Mouse (Mus musculus): ENCODE measurements around the gene Kazald1.
"Not testable (repeated sequence)": the region's sequence is repeated elsewhere in the genome, so short reads cannot be mapped to it uniquely, and the experiment has no call there.

The Kazald1 gene

GRCm38 (mm10) chr19:45074580-45075322 is at the start of gene Kazald1:
Kazald1 (plus strand) TSS chr19:45075241.
- DNase-seq (ENCODE audit: low spot score), result peak; percentile 92

- DNase-seq (ENCODE audit: low spot score), result no peak
Measured at GRCm38 (mm10) chr19:45025937-45026568, 49.0 kb upstream of the Kazald1 start.

GRCm38 (mm10) chr19:45026958-45027670 is 47.9 kb upstream of the Kazald1 start:
- no peak for DNase-seq (ENCODE audit: low spot score)

GRCm38 (mm10) chr19:45027848-45028247 is 47.2 kb upstream of the Kazald1 start:
- peak; percentile 76 for DNase-seq (ENCODE audit: low spot score)

GRCm38 (mm10) chr19:45028746-45029145 is 46.3 kb upstream of the Kazald1 start:
- no peak for DNase-seq (ENCODE audit: low spot score)

- no peak for DNase-seq (ENCODE audit: low spot score)
Measured at GRCm38 (mm10) chr19:45029571-45029970, 45.5 kb upstream of the Kazald1 start.

- no peak for DNase-seq (ENCODE audit: low spot score)
Measured at GRCm38 (mm10) chr19:45030111-45030510, 44.9 kb upstream of the Kazald1 start.

- peak; percentile 78 for DNase-seq (ENCODE audit: low spot score)
Measured at GRCm38 (mm10) chr19:45030746-45031693, 44.0 kb upstream of the Kazald1 start.

GRCm38 (mm10) chr19:45031780-45032179 is 43.3 kb upstream of the Kazald1 start:
- peak; percentile 71 for DNase-seq (ENCODE audit: low spot score)

- peak; percentile 76 for DNase-seq (ENCODE audit: low spot score)
Measured at GRCm38 (mm10) chr19:45032570-45033332, 42.3 kb upstream of the Kazald1 start.

GRCm38 (mm10) chr19:45036867-45037266 is 38.2 kb upstream of the Kazald1 start:
- DNase-seq (ENCODE audit: low spot score), result peak; percentile 76

- not testable (repeated sequence) for DNase-seq (ENCODE audit: low spot score)
Measured at GRCm38 (mm10) chr19:45038198-45038597, 36.8 kb upstream of the Kazald1 start.

GRCm38 (mm10) chr19:45040214-45040613 is 34.8 kb upstream of the Kazald1 start:
- DNase-seq (ENCODE audit: low spot score), result no peak

GRCm38 (mm10) chr19:45044389-45044927 is 30.6 kb upstream of the Kazald1 start:
- no peak for DNase-seq (ENCODE audit: low spot score)

- DNase-seq (ENCODE audit: low spot score), result no peak
Measured at GRCm38 (mm10) chr19:45045236-45045635, 29.8 kb upstream of the Kazald1 start.

GRCm38 (mm10) chr19:45045651-45046050 is 29.4 kb upstream of the Kazald1 start, which contains the start of gene Pdzd7:
Pdzd7 (minus strand) TSS chr19:45045717.
- DNase-seq (ENCODE audit: low spot score), result no peak

- DNase-seq (ENCODE audit: low spot score), result peak; percentile 84
Measured at GRCm38 (mm10) chr19:45046523-45047321, 28.3 kb upstream of the Kazald1 start.

- DNase-seq (ENCODE audit: low spot score), result peak; percentile 90
Measured at GRCm38 (mm10) chr19:45047417-45047934, 27.6 kb upstream of the Kazald1 start, which contains the start of gene Sfxn3. Sfxn3 (plus strand) TSS chr19:45047503.

- peak; percentile 65 for DNase-seq (ENCODE audit: low spot score)
Measured at GRCm38 (mm10) chr19:45047935-45048643, 27.0 kb upstream of the Kazald1 start.
